Mouse (Mus musculus) R1 (cell line): ENCODE results near the gene Dmrta2.

Source experiments
- DNase-seq: peaks from one replicate; pipeline ENCODE4 v3.0.0-alpha.2; 2018; ENCODE audit warnings: low read depth, low spot score

Gene Dmrta2

GRCm38 (mm10) chr4:110021956-110022625, 44.2 kb downstream of the Dmrta2 start:
- peak; percentile 81 for DNase-seq

GRCm38 (mm10) chr4:110028461-110029188, 50.8 kb downstream of the Dmrta2 start:
- DNase-seq, result peak; percentile 62

- no peak for DNase-seq
Observed at GRCm38 (mm10) chr4:110029446-110029845, 51.6 kb downstream of the Dmrta2 start.
